Mouse (Mus musculus) heart, embryonic 13.5 days (tissue): ENCODE results near the gene Bcat2. TPM values are rescaled to one million over a fixed set of nuclear protein-coding genes. Genes with fewer than 3 reads are reported as not detected.
A peak's percentile ranks its signal among the peaks of the same experiment; 100 is the strongest.

Experiments used
- ATAC-seq: fragments of 200-750 bp; cut with Nextera tagmentation; 2 replicates; pipeline ENCODE4 v1.8.0; 2017; ENCODE audit warnings: moderate TSS enrichment; ENCODE audit not compliant: insufficient number of reproducible peaks, low FRiP score, low TSS enrichment; ENCODE audit errors: extremely low read depth
- H3K27ac ChIP-seq: fragments of 300-500 bp; sonication (generic); replicated peaks from 2 replicates; pipeline ENCODE4 v1.5.1; 2015; ENCODE audit warnings: moderate library complexity, mild to moderate bottlenecking, inconsistent platforms
- H3K27me3 ChIP-seq: fragments of 300-500 bp; sonication (generic); replicated peaks from 2 replicates; pipeline ENCODE4 v1.6.1; 2015; ENCODE audit warnings: mild to moderate bottlenecking, inconsistent platforms
- H3K36me3 ChIP-seq: fragments of 300-500 bp; sonication (generic); 2 replicates; pipeline ENCODE4 v1.6.1; 2015; ENCODE audit warnings: mild to moderate bottlenecking, inconsistent platforms
- H3K4me1 ChIP-seq: fragments of 300-500 bp; sonication (generic); 2 replicates; pipeline ENCODE4 v1.6.1; 2015; ENCODE audit warnings: inconsistent platforms
- H3K4me2 ChIP-seq: fragments of 300-500 bp; sonication (generic); 2 replicates; pipeline ENCODE4 v1.6.1; 2015; ENCODE audit warnings: inconsistent platforms, mild to moderate bottlenecking, moderate library complexity
- H3K4me3 ChIP-seq: fragments of 300-500 bp; sonication (generic); 2 replicates; pipeline ENCODE4 v1.5.1; 2015; ENCODE audit warnings: moderate library complexity, mild to moderate bottlenecking, inconsistent platforms
- H3K9ac ChIP-seq: fragments of 300-500 bp; sonication (generic); 2 replicates; pipeline ENCODE4 v1.6.1; 2015; ENCODE audit warnings: inconsistent platforms, mild to moderate bottlenecking, moderate library complexity
- H3K9me3 ChIP-seq: fragments of 300-500 bp; sonication (generic); 2 replicates; pipeline ENCODE4 v1.6.1; 2016; ENCODE audit warnings: inconsistent platforms
- WGBS: fragments of 180-500 bp; shearing (Covaris S2); methylation state at CpG from one replicate; pipeline ENCODE4 v1.1.7; 2015; ENCODE audit warnings: mixed read lengths; 5-methylcytosine and 5-hydroxymethylcytosine counted together
- polyA plus RNA-seq: library from polyadenylated mRNA; unstranded; fragments of >200 nt; fragmentation: Nextera tagmentation; extraction: Ambion mirVana; gene quantifications from 2 replicates; pipeline ENCODE4 v1.2.1, GENCODE M21; 2015

Bcat2 gene
- polyA plus RNA-seq, 1 experiment from 2014 or later, result 65.4 TPM

GRCm38 (mm10) chr7:45630064-45630907 lies 60.3 kb downstream of the Bcat2 start:
- Histone ChIP-seq H3K4me2 (peak overlapping the region; percentile 95), H3K27ac (0 out of 2 replicates have a peak overlapping the region, but pooled peaks have one; percentile 12), H3K9me3 (no peaks in the 10 kb centered on the region), H3K4me1 (peaks cover 30% of the 10 kb centered on the region), H3K4me3 (peak overlapping the region; percentile 7; the same call in 1 of the 2 replicates), H3K36me3 (peaks cover 2% of the 10 kb centered on the region; the same call in 1 of the 2 replicates), H3K27me3 (peaks cover 53% of the 10 kb centered on the region), H3K9ac (0 out of 2 replicates have a peak overlapping the region, but pooled peaks have one; percentile 5)
- no peak for ATAC-seq
- 64% methylated on average over 23 of the region's 23 CpGs for WGBS

GRCm38 (mm10) chr7:45632499-45632898 lies 62.5 kb downstream of the Bcat2 start:
- ATAC-seq, result no peak
- no peaks in the 10 kb centered on the region for H3K9me3 ChIP-seq
- H3K36me3 ChIP-seq, result peaks cover 17% of the 10 kb centered on the region
- H3K9ac ChIP-seq, result peak overlapping the region; percentile 73
- peak overlapping the region; percentile 37 for H3K4me3 ChIP-seq
- 0 out of 2 replicates have a peak overlapping the region, but pooled peaks have one; percentile 3 for H3K27ac ChIP-seq
- H3K4me1 ChIP-seq, result peaks cover 41% of the 10 kb centered on the region
- WGBS, result 24% methylated on average over 35 of the region's 35 CpGs
- peak overlapping the region; percentile 62 for H3K4me2 ChIP-seq
- H3K27me3 ChIP-seq, result peaks cover 41% of the 10 kb centered on the region

DNA sequence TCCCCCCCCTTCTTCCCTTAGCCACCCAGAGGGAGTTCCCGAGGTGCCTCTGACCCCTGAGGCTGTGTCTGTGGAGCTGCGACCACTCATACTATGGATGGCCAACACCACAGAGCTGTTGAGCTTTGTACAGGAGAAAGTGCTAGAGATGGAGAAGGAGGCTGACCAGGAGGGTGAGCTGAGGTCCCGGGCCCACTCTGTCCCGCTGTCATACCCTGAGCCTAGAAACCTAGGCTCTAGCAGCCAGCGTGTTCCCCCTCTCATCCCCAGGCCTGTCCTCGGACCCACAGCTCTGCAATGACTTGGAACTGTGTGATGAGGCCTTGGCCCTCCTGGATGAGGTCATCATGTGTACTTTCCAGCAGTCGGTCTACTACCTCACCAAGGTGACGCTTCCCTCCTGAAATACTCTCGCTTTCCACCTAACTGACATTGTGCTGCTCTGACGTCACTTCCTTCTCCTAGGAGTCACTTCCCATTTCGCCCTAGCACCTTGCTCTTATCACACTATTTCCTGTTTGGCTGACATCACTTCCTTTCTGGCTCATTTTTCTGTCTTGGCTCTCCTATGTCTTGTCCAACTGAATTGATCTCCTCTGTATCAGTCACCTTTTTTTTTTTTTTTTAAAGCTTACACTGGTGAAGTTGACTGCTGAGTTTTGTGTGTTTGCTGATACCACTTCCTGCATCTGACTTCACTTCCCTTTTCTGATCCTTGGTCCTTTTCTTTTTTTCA lies 65.2 kb downstream of the Bcat2 start:
- peaks cover 56% of the 10 kb centered on the region for H3K4me1 ChIP-seq
- ATAC-seq, result no peak
- WGBS, result 71% methylated on average over 11 of the region's 11 CpGs

GRCm38 (mm10) chr7:45635711-45636688 lies 66.0 kb downstream of the Bcat2 start:
- Histone ChIP-seq H3K9ac (no peak overlapping the region), H3K4me3 (no peak overlapping the region), H3K4me2 (peak overlapping the region; percentile 24; the same call in 1 of the 2 replicates), H3K9me3 (no peaks in the 10 kb centered on the region), H3K4me1 (peaks cover 64% of the 10 kb centered on the region), H3K36me3 (peaks cover 18% of the 10 kb centered on the region), H3K27me3 (peaks cover 13% of the 10 kb centered on the region), H3K27ac (peak overlapping the region; percentile 80)
- no peak for ATAC-seq
- 62% methylated on average over 15 of the region's 15 CpGs for WGBS

More for the DNA sequence above, 65.2 kb downstream of the Bcat2 start:
- no peak overlapping the region for H3K4me2 ChIP-seq
- peak overlapping the region; percentile 80 for H3K27ac ChIP-seq
- H3K27me3 ChIP-seq, result peaks cover 21% of the 10 kb centered on the region
- peaks cover 18% of the 10 kb centered on the region for H3K36me3 ChIP-seq
- no peak overlapping the region for H3K4me3 ChIP-seq
- H3K9me3 ChIP-seq, result no peaks in the 10 kb centered on the region
- H3K9ac ChIP-seq, result no peak overlapping the region

DNA sequence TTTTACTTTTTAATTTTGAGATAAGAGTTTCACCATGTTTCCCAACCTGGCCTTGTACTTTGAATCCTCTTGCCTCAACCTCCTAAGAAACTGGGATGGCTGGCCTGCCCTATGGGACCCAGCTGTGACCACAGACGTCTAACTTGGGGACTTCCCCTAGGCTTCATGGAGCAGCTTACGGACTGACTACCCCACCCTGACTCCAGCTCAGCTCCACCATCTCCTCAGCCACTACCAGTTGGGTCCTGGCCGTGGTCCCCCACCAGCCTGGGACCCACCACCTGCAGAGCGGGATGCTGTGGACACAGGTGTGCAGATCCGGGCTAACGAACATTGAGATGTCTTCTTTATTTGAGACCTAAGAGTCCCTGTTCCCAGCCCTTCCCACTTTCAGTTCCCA lies 67.8 kb downstream of the Bcat2 start:
- no peaks in the 10 kb centered on the region; the same call in 1 of the 2 replicates for H3K27me3 ChIP-seq
- H3K4me2 ChIP-seq, result no peak overlapping the region
- peaks cover 73% of the 10 kb centered on the region for H3K4me1 ChIP-seq
- peaks cover 18% of the 10 kb centered on the region for H3K36me3 ChIP-seq
- WGBS, result 87% methylated on average over 6 of the region's 6 CpGs
- no peaks in the 10 kb centered on the region for H3K9me3 ChIP-seq
- H3K4me3 ChIP-seq, result no peak overlapping the region
- no peak for ATAC-seq
- no peak overlapping the region for H3K27ac ChIP-seq
- no peak overlapping the region for H3K9ac ChIP-seq

DNA sequence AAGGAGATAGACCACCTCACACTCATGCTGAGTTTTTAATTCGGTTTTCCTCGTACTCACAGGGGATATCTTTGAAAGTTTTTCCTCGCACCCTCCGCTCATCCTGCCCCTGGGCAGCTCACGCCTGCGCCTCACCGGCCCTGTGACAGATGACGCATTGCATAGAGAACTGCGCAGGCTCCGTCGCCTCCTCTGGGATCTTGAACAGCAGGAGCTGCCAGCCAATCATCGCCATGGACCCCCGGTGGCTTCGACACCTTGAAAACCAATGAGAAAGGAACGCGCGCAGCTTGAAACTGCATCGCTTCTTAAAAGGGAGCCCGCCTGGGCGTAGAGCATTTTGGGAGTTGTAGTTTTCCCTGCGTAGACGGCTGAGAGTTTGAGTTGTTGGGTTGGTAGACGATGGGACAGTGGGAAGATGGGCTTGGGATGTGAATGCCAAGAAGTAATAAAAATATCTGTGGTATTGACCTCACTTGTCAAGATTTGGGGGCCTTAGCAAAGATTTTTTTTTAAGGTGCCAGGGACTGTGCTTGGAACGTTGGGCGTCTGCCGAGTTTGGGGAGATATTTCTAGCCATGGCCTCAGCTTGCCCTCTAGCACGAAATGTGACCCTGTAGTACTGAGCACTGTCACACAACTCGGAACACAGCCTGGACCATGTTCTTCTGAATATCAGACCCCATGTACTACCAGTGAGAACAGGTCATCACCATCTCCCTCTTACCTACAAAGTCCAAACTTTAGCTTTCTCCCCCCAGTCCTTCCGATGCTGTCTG lies 68.9 kb downstream of the Bcat2 start:
- H3K27me3 ChIP-seq, result no peaks in the 10 kb centered on the region
- H3K4me2 ChIP-seq, result peak overlapping the region; percentile 66
- peak; percentile 53; the same call in 1 of the 2 replicates for ATAC-seq
- 28% methylated on average over 29 of the region's 29 CpGs for WGBS
- peak overlapping the region; percentile 57; the same call in 1 of the 2 replicates for H3K9ac ChIP-seq
- peak overlapping the region; percentile 39 for H3K4me3 ChIP-seq
- H3K9me3 ChIP-seq, result no peaks in the 10 kb centered on the region
- peaks cover 16% of the 10 kb centered on the region for H3K36me3 ChIP-seq
- no peak overlapping the region for H3K27ac ChIP-seq
- peaks cover 67% of the 10 kb centered on the region for H3K4me1 ChIP-seq

Other genes starting within 250 kb of the Bcat2 start
- gene Trpm4, start 236.4 kb upstream of the Bcat2 start, polyA plus RNA-seq, result 12.7 and 13.5 TPM in 2 replicates
- gene Hrc, start 234.9 kb upstream of the Bcat2 start, polyA plus RNA-seq, result 24.2 and 27.7 TPM in 2 replicates
- gene Ppfia3, start 203.1 kb upstream of the Bcat2 start, polyA plus RNA-seq, result 2.3 and 2.9 TPM in 2 replicates
- gene Lin7b, start 199.6 kb upstream of the Bcat2 start, polyA plus RNA-seq, result 1.0 and 1.2 TPM in 2 replicates
- 136 and 140 TPM in 2 replicates for gene Snrnp70, start 174.4 kb upstream of the Bcat2 start, polyA plus RNA-seq
- 0.32 and 0.50 TPM in 2 replicates for gene Kcna7, start 164.5 kb upstream of the Bcat2 start, polyA plus RNA-seq
- gene Ntf5, start 156.5 kb upstream of the Bcat2 start, polyA plus RNA-seq, result 1.6 and 1.8 TPM in 2 replicates
- not detected in 2 replicates for gene Lhb, start 149.3 kb upstream of the Bcat2 start, polyA plus RNA-seq
- gene Gys1, start 135.3 kb upstream of the Bcat2 start, polyA plus RNA-seq, result 91.8 and 95.3 TPM in 2 replicates
- 80.6 and 85.6 TPM in 2 replicates for gene Ruvbl2, start 132.1 kb upstream of the Bcat2 start, polyA plus RNA-seq
- 5,089 and 5,516 TPM in 2 replicates for gene Ftl1, start 110.3 kb upstream of the Bcat2 start, polyA plus RNA-seq
- gene Bax, start 103.3 kb upstream of the Bcat2 start, polyA plus RNA-seq, result 124 and 139 TPM in 2 replicates
- gene Tulp2, start 88.3 kb upstream of the Bcat2 start, polyA plus RNA-seq, result 0.74 and 1.0 TPM in 2 replicates
- gene Gm45808, start 83.3 kb upstream of the Bcat2 start, polyA plus RNA-seq, result not detected in 2 replicates
- 3.9 TPM in 2 replicates for gene Dhdh, start 81.3 kb upstream of the Bcat2 start, polyA plus RNA-seq
- gene Nucb1, start 59.7 kb upstream of the Bcat2 start, polyA plus RNA-seq, result 175 and 177 TPM in 2 replicates
- gene Ppp1r15a, start 43.9 kb upstream of the Bcat2 start, polyA plus RNA-seq, result 38.5 and 49.6 TPM in 2 replicates
- 1.1 and 1.2 TPM in 2 replicates for gene Plekha4, start 43.8 kb upstream of the Bcat2 start, polyA plus RNA-seq
- 0.43 and 0.52 TPM in 2 replicates for gene Hsd17b14, start 15.3 kb upstream of the Bcat2 start, polyA plus RNA-seq
- gene Fgf21, start 45.3 kb downstream of the Bcat2 start, polyA plus RNA-seq, result not detected in 2 replicates
- not detected in 2 replicates for gene Fut1, start 47.1 kb downstream of the Bcat2 start, polyA plus RNA-seq
- 0.11 and 0.19 TPM in 2 replicates for gene Izumo1, start 51.7 kb downstream of the Bcat2 start, polyA plus RNA-seq
- gene Rasip1, start 57.3 kb downstream of the Bcat2 start, polyA plus RNA-seq, result 17.1 and 18.9 TPM in 2 replicates
- gene Mamstr, start 69.8 kb downstream of the Bcat2 start, polyA plus RNA-seq, result 3.3 and 5.0 TPM in 2 replicates
- 0.86 and 1.1 TPM in 2 replicates for gene Fut2, start 96.2 kb downstream of the Bcat2 start, polyA plus RNA-seq
- gene Ntn5, start 113.9 kb downstream of the Bcat2 start, polyA plus RNA-seq, result 0.11 TPM in 1 of 2 replicates, not detected in the other
- gene Sec1, start 124.2 kb downstream of the Bcat2 start, polyA plus RNA-seq, result 0.29 and 0.47 TPM in 2 replicates
- 5.4 and 6.0 TPM in 2 replicates for gene Car11, start 129.7 kb downstream of the Bcat2 start, polyA plus RNA-seq
- gene Dbp, start 134.9 kb downstream of the Bcat2 start, polyA plus RNA-seq, result 2.2 and 3.5 TPM in 2 replicates
- 630 and 695 TPM in 2 replicates for gene Rpl18, start 145.3 kb downstream of the Bcat2 start, polyA plus RNA-seq
- gene Sphk2, start 147.8 kb downstream of the Bcat2 start, polyA plus RNA-seq, result 16.7 and 17.5 TPM in 2 replicates
- gene Fam83e, start 151.1 kb downstream of the Bcat2 start, polyA plus RNA-seq, result 0.20 and 0.31 TPM in 2 replicates
- gene Spaca4, start 155.7 kb downstream of the Bcat2 start, polyA plus RNA-seq, result not detected in 2 replicates
- 0.62 and 0.80 TPM in 2 replicates for gene Lmtk3, start 213.6 kb downstream of the Bcat2 start, polyA plus RNA-seq
- 0.24 and 0.38 TPM in 2 replicates for gene Sult2b1, start 214.5 kb downstream of the Bcat2 start, polyA plus RNA-seq
- gene Cyth2, start 244.4 kb downstream of the Bcat2 start, polyA plus RNA-seq, result 90.1 and 103 TPM in 2 replicates